Mouse (Mus musculus) midbrain, embryonic 13.5 days (tissue): ENCODE results near the gene Wasf2. TPM values are rescaled to one million over a fixed set of nuclear protein-coding genes. Genes with fewer than 3 reads are reported as not detected.

ENCODE experiments used
- ATAC-seq: fragments of 200-750 bp; cut with Nextera tagmentation; 2 replicates; pipeline ENCODE4 v1.8.0; 2017; ENCODE audit warnings: mild to moderate bottlenecking, moderate TSS enrichment, moderate library complexity
- H3K27ac ChIP-seq: fragments of 300-500 bp; sonication (generic); 2 replicates; pipeline ENCODE4 v1.5.1; 2015; ENCODE audit warnings: inconsistent platforms, mild to moderate bottlenecking, moderate library complexity
- H3K27me3 ChIP-seq: fragments of 300-500 bp; sonication (generic); 2 replicates; pipeline ENCODE4 v1.6.1; 2015; ENCODE audit warnings: mild to moderate bottlenecking, inconsistent platforms
- H3K36me3 ChIP-seq: fragments of 300-500 bp; sonication (generic); 2 replicates; pipeline ENCODE4 v1.6.1; 2015; ENCODE audit warnings: mild to moderate bottlenecking, inconsistent platforms
- H3K4me1 ChIP-seq: fragments of 300-500 bp; sonication (generic); replicated peaks from 2 replicates; pipeline ENCODE4 v1.6.1; 2015; ENCODE audit warnings: inconsistent platforms
- H3K4me2 ChIP-seq: fragments of 300-500 bp; sonication (generic); replicated peaks from 2 replicates; pipeline ENCODE4 v1.6.1; 2015; ENCODE audit warnings: moderate library complexity, mild to moderate bottlenecking, inconsistent platforms
- H3K4me3 ChIP-seq: fragments of 300-500 bp; sonication (generic); replicated peaks from 2 replicates; pipeline ENCODE4 v1.5.1; 2015; ENCODE audit warnings: mild to moderate bottlenecking, inconsistent platforms
- H3K9ac ChIP-seq: fragments of 300-500 bp; sonication (generic); replicated peaks from 2 replicates; pipeline ENCODE4 v1.6.1; 2015; ENCODE audit warnings: mild to moderate bottlenecking, inconsistent platforms
- H3K9me3 ChIP-seq: fragments of 300-500 bp; sonication (generic); 2 replicates; pipeline ENCODE4 v1.6.1; 2016; ENCODE audit warnings: mild to moderate bottlenecking, inconsistent platforms
- WGBS: fragments of 180-500 bp; shearing (Covaris S2); methylation state at CpG from one replicate; pipeline ENCODE4 v1.1.7; 2015; 5-methylcytosine and 5-hydroxymethylcytosine counted together
- polyA plus RNA-seq: library from polyadenylated mRNA; unstranded; fragments of >200 nt; fragmentation: Nextera tagmentation; extraction: Ambion mirVana; gene quantifications from 2 replicates; pipeline ENCODE4 v1.2.1, GENCODE M21; 2015

The Wasf2 gene
- polyA plus RNA-seq, 1 experiment from 2014 or later: 28.8 TPM

DNA sequence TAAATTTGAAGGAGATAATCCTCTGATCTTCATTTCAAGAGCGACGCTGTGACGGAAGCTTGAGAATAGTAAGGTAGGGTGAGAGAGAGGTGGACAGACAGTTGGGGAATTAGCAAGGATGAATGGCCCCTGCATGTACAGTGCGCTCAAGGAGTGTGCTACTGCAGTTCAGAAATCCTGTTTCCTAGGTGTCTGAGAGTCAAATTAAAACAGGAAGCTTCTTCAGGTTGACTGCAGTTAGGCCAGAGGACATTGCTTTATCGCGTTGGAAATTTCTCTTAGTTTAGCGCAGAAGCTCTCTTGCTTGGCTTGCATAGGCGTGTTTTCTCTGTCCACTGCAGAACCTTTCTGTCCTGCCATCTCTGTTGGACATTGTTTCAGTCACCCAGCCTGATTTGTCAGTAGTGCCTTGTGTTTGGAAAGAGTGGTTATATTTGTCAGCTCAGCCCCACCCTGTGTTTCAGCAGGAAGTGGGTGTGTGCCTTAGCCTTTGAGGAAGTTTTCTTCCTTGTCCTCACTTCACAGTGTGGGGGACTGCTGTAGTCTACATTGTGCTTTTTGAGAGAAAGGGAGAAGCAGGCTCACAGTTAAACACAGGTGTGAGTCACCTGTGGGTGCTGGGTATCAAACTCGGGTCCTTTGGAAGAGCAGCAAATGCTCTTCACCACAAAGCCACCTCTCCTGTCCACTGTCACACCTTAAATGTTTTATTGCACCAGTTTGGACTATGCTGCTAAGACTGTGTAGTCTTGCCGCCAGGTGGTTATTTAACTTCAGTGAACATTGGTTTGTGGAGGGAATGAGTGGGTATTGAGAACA lies 39.1 kb downstream of the Wasf2 start:
- Histone ChIP-seq H3K36me3 (no peaks in the 10 kb centered on the region), H3K27ac (no peak overlapping the region), H3K4me3 (no peak overlapping the region), H3K27me3 (no peaks in the 10 kb centered on the region), H3K4me1 (no peaks in the 10 kb centered on the region; the same call in 1 of the 2 replicates), H3K4me2 (no peak overlapping the region), H3K9ac (no peak overlapping the region), H3K9me3 (no peaks in the 10 kb centered on the region)
- ATAC-seq: no peak
- WGBS: 90% methylated on average over 10 of the region's 10 CpGs

- ATAC-seq: no peak
- no peak overlapping the region for H3K4me3 ChIP-seq
- no peak overlapping the region for H3K4me2 ChIP-seq
- H3K27me3 ChIP-seq: no peaks in the 10 kb centered on the region
- H3K27ac ChIP-seq: no peak overlapping the region
- H3K36me3 ChIP-seq: no peaks in the 10 kb centered on the region
- H3K9ac ChIP-seq: no peak overlapping the region
- H3K4me1 ChIP-seq: peaks cover under 1% of the 10 kb centered on the region; the same call in 1 of the 2 replicates
- WGBS: 86% methylated on average over 3 of the region's 3 CpGs
- H3K9me3 ChIP-seq: no peaks in the 10 kb centered on the region
Observed at GRCm38 (mm10) chr4:133170056-133170524, 39.8 kb downstream of the Wasf2 start.

GRCm38 (mm10) chr4:133170616-133171015 lies 40.3 kb downstream of the Wasf2 start:
- ATAC-seq: no peak
- H3K4me2 ChIP-seq: no peak overlapping the region
- no peak overlapping the region for H3K9ac ChIP-seq
- H3K27me3 ChIP-seq: no peaks in the 10 kb centered on the region
- H3K4me3 ChIP-seq: no peak overlapping the region
- no peak overlapping the region for H3K27ac ChIP-seq
- H3K4me1 ChIP-seq: peaks cover 6% of the 10 kb centered on the region; the same call in 1 of the 2 replicates
- no peaks in the 10 kb centered on the region for H3K9me3 ChIP-seq
- H3K36me3 ChIP-seq: no peaks in the 10 kb centered on the region

DNA sequence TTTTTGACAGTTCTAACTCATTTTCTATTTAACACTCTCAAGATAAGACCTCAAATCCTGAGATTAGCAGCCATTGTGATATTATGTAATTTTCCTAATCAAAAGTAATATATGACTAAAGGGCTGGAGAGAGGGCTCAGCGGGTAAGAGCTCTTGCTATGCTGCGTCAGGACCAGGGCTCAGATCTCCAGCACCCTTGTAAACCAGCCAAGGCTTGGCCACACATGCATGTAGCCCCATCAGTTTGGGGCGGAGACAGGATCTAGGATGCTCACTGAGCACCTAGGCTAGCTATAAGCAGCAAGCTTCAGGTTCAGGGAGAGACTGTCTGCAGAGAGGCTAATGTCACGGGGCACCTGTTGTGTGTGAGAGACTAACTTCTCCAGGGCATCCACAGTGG lies 42.1 kb downstream of the Wasf2 start:
- Histone ChIP-seq H3K27me3 (no peaks in the 10 kb centered on the region), H3K36me3 (peaks cover under 1% of the 10 kb centered on the region; the same call in 1 of the 2 replicates), H3K27ac (no peak overlapping the region), H3K4me3 (no peak overlapping the region), H3K9ac (no peak overlapping the region), H3K9me3 (no peaks in the 10 kb centered on the region), H3K4me1 (peaks cover 24% of the 10 kb centered on the region), H3K4me2 (no peak overlapping the region)
- WGBS: 92% methylated on average over 4 of the region's 4 CpGs
- ATAC-seq: no peak

GRCm38 (mm10) chr4:133174361-133174760 lies 44.1 kb downstream of the Wasf2 start:
- Histone ChIP-seq H3K9me3 (no peaks in the 10 kb centered on the region), H3K4me1 (peaks cover 28% of the 10 kb centered on the region), H3K4me3 (no peak overlapping the region), H3K9ac (no peak overlapping the region), H3K4me2 (no peak overlapping the region), H3K36me3 (peaks cover 5% of the 10 kb centered on the region; the same call in 1 of the 2 replicates), H3K27me3 (no peaks in the 10 kb centered on the region), H3K27ac (no peak overlapping the region)
- no peak for ATAC-seq
- 85% methylated on average over 4 of the region's 4 CpGs for WGBS

DNA sequence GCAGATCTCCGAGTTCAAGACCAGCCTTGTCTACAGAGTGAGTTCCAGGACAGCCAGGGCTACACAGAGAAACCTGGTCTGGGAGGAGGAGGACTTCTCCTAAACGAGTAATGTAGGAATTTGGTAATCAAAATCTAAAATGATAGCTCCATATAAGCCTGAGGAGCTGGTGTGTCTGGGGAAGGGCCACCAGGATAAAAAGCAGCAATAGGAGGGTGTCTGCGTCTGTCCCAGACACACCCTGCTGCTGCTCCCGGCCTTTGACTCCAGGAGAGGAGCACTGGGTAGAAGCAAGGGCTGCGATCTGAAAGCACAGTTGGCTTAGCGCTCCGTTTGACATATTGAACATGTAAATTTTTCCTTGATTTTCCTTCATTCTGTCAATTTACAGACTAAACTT lies 45.0 kb downstream of the Wasf2 start:
- H3K27ac ChIP-seq: no peak overlapping the region
- no peaks in the 10 kb centered on the region for H3K27me3 ChIP-seq
- peaks cover 8% of the 10 kb centered on the region; the same call in 1 of the 2 replicates for H3K36me3 ChIP-seq
- ATAC-seq: no peak
- no peak overlapping the region for H3K4me3 ChIP-seq
- peaks cover 28% of the 10 kb centered on the region for H3K4me1 ChIP-seq
- H3K9ac ChIP-seq: no peak overlapping the region
- H3K9me3 ChIP-seq: no peaks in the 10 kb centered on the region
- no peak overlapping the region for H3K4me2 ChIP-seq
- WGBS: 87% methylated on average over 7 of the region's 7 CpGs

DNA sequence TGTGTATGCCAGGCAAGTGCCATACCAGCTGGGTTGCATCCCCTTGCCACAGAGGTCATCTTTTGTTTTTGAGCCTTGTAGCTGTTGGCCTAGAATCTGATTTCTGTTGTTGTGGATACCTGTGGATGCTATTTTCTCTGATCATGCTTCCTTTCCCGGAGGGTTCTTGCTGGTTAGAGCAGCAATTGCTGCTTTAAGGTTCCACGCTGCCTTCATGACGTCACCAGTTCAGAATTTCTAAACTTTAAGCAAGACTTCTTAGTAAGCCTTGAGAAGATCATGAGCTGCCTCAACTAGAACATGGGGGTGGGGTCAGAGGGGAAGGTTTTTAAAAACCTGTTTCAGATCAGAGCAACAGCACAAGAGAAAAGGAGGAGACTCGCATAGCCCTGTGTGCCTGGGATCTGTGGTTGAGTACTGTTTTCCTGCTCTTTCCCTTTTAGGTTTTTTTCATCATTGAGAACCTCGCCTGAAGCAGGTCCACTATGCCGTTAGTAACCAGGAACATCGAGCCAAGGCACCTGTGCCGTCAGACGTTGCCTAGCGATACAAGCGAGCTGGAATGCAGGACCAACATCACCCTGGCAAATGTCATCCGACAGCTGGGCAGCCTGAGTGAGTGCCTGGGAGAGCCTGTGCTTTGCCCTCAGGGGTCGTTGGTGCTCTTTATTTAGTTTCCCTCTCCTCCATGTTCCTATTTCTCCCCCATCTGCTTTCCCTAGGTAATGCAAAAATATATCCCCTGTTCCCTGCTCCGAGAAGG lies 45.9 kb downstream of the Wasf2 start:
- Histone ChIP-seq H3K9ac (peak overlapping the region; percentile 42), H3K27ac (peak overlapping the region; percentile 65), H3K4me1 (peaks cover 28% of the 10 kb centered on the region), H3K9me3 (no peaks in the 10 kb centered on the region), H3K4me2 (peak overlapping the region; percentile 17), H3K27me3 (no peaks in the 10 kb centered on the region), H3K36me3 (peaks cover 8% of the 10 kb centered on the region; the same call in 1 of the 2 replicates), H3K4me3 (no peak overlapping the region)
- WGBS: 64% methylated on average over 14 of the region's 14 CpGs
- peak; percentile 20; the same call in 1 of the 2 replicates for ATAC-seq

GRCm38 (mm10) chr4:133176761-133177403 lies 46.6 kb downstream of the Wasf2 start:
- ATAC-seq: peak; percentile 75
- peak overlapping the region; percentile 42 for H3K9ac ChIP-seq
- H3K4me2 ChIP-seq: peak overlapping the region; percentile 17
- peaks cover 8% of the 10 kb centered on the region; the same call in 1 of the 2 replicates for H3K36me3 ChIP-seq
- H3K4me1 ChIP-seq: peaks cover 28% of the 10 kb centered on the region
- H3K9me3 ChIP-seq: no peaks in the 10 kb centered on the region
- H3K4me3 ChIP-seq: no peak overlapping the region
- peak overlapping the region; percentile 65 for H3K27ac ChIP-seq
- H3K27me3 ChIP-seq: no peaks in the 10 kb centered on the region
- WGBS: 60% methylated on average over 18 of the region's 18 CpGs

GRCm38 (mm10) chr4:133178305-133178704 lies 48.0 kb downstream of the Wasf2 start:
- no peaks in the 10 kb centered on the region for H3K9me3 ChIP-seq
- H3K27ac ChIP-seq: no peak overlapping the region
- WGBS: 92% methylated on average over 5 of the region's 5 CpGs
- H3K36me3 ChIP-seq: peaks cover 12% of the 10 kb centered on the region; the same call in 1 of the 2 replicates
- H3K4me1 ChIP-seq: peaks cover 28% of the 10 kb centered on the region
- no peak for ATAC-seq
- no peak overlapping the region for H3K4me3 ChIP-seq
- H3K9ac ChIP-seq: no peak overlapping the region
- H3K27me3 ChIP-seq: no peaks in the 10 kb centered on the region
- H3K4me2 ChIP-seq: no peak overlapping the region

DNA sequence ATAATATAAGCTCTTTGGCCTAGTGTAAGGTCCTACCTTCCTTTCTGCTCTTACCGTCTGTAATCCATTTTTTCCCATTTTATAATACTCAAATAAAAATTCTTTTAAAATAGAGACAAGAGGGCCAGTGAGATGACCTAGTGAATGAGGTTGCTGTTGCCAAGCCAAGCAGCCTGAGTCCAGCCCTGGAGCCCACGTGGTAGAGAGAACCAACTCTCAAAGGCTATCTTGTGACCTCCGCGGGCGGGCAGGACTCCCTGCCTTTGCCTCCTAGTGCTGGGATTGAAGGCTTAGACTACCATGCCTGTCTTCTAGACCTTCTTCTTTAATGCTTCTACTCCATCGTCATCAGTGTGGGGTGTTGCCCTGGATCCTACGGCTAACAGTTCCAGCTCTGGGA lies 49.0 kb downstream of the Wasf2 start:
- Histone ChIP-seq H3K27ac (no peak overlapping the region), H3K4me1 (peaks cover 35% of the 10 kb centered on the region), H3K4me2 (no peak overlapping the region), H3K36me3 (peaks cover 12% of the 10 kb centered on the region; the same call in 1 of the 2 replicates), H3K27me3 (no peaks in the 10 kb centered on the region), H3K9ac (no peak overlapping the region), H3K4me3 (no peak overlapping the region), H3K9me3 (no peaks in the 10 kb centered on the region)
- ATAC-seq: no peak
- 96% methylated on average over 7 of the region's 7 CpGs for WGBS

DNA sequence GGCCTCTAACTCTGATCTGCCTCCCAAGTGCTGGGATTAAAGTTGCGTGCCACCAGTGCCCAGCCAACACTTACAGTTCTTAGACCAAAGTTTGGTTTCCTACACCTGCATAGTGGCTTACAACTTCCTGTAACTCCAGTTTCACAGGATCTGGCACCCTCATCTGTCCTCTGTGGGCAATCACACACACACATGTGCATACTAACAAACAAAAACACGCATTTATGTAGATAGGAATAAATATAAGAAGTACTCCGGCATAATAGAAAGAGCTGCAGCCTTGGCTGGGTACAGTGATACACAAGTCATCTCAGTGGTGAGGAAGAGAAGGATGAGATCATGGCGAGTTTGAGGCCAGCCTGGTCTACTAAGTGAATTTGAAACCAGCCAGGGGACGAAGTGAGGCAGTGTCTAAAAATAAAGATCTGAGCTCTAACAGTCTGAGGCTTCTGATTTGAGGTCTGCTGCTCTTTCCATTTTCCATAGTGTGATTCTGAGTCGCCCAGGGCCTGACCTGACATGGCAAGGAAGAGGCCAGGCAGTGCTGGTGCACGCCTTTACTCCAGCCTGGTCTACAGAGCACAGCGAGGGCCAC lies 52.2 kb downstream of the Wasf2 start:
- H3K9ac ChIP-seq: no peak overlapping the region
- ATAC-seq: no peak
- H3K27ac ChIP-seq: no peak overlapping the region
- no peak overlapping the region for H3K4me3 ChIP-seq
- H3K9me3 ChIP-seq: no peaks in the 10 kb centered on the region
- no peak overlapping the region for H3K4me2 ChIP-seq
- H3K27me3 ChIP-seq: no peaks in the 10 kb centered on the region
- 96% methylated on average over 8 of the region's 8 CpGs for WGBS
- peaks cover 20% of the 10 kb centered on the region for H3K4me1 ChIP-seq
- peaks cover 33% of the 10 kb centered on the region for H3K36me3 ChIP-seq
